Mouse (Mus musculus): ENCODE results near the gene Rab39.

The Rab39 gene

GRCm38 (mm10) chr9:53705992-53706696 lies at the start of gene Rab39:
Gene Rab39, minus strand, starts transcription at chr9:53706232.
- peak; percentile 71 to 83 for DNase-seq

GRCm38 (mm10) chr9:53754801-53755200 lies 48.8 kb upstream of the Rab39 start:
- DNase-seq, result no peak

GRCm38 (mm10) chr9:53750899-53751298 lies 44.9 kb upstream of the Rab39 start:
- DNase-seq, result no peak

- DNase-seq, result no peak
These were observed 44.4 kb upstream of the Rab39 start for GRCm38 (mm10) chr9:53750411-53750810.

- DNase-seq, result no peak
These were observed 34.9 kb upstream of the Rab39 start for GRCm38 (mm10) chr9:53740829-53741404.

- peak in 1 of 2 experiments; percentile 2 for DNase-seq
These were observed 491 bp downstream of the Rab39 start for GRCm38 (mm10) chr9:53705491-53705991.

GRCm38 (mm10) chr9:53702991-53703390 lies 3.0 kb downstream of the Rab39 start:
- DNase-seq, result no peak

- DNase-seq, result no peak
These were observed 5.5 kb downstream of the Rab39 start for GRCm38 (mm10) chr9:53700496-53700895.

GRCm38 (mm10) chr9:53695846-53696245 lies 10.2 kb downstream of the Rab39 start:
- no peak for DNase-seq

GRCm38 (mm10) chr9:53693718-53694117 lies 12.3 kb downstream of the Rab39 start:
- no peak for DNase-seq

- no peak for DNase-seq
These were observed 14.0 kb downstream of the Rab39 start for GRCm38 (mm10) chr9:53691745-53692670.

- DNase-seq, result no peak
These were observed 25.2 kb downstream of the Rab39 start for GRCm38 (mm10) chr9:53680851-53681250.

- DNase-seq, result no peak
These were observed 29.1 kb downstream of the Rab39 start for GRCm38 (mm10) chr9:53676921-53677320.

- peak; percentile 80 to 91 for DNase-seq
These were observed 32.5 kb downstream of the Rab39 start for GRCm38 (mm10) chr9:53673571-53673970.

GRCm38 (mm10) chr9:53669680-53670219 lies 36.3 kb downstream of the Rab39 start, which contains the start of gene Cul5:
Gene Cul5, minus strand, starts transcription at chr9:53670014.
- peak; percentile 57 to 72 for DNase-seq

- DNase-seq, result peak; percentile 97
These were observed 38.9 kb downstream of the Rab39 start for GRCm38 (mm10) chr9:53667020-53667669.

GRCm38 (mm10) chr9:53666665-53667019 lies 39.4 kb downstream of the Rab39 start:
- DNase-seq, result no peak

- DNase-seq, result no peak
These were observed 40.6 kb downstream of the Rab39 start for GRCm38 (mm10) chr9:53665428-53665827.

- no peak for DNase-seq
These were observed 41.2 kb downstream of the Rab39 start for GRCm38 (mm10) chr9:53664819-53665218.

- DNase-seq, result no peak
These were observed 71.2 kb downstream of the Rab39 start for GRCm38 (mm10) chr9:53634796-53635195.

All from kidney, postnatal 25 days (tissue).